Mouse (Mus musculus) myocyte (in vitro differentiated cells): Measurements from ENCODE around the gene Gm42688.

Experiments used
- MAX ChIP-seq: IDR thresholded peaks from one replicate; pipeline ENCODE4 v1.6.1; 2011; ENCODE audit warnings: low read depth, mild to moderate bottlenecking, control low read depth
- USF1 ChIP-seq: IDR thresholded peaks from one replicate; pipeline ENCODE4 v1.6.1; 2011; ENCODE audit warnings: low read depth, mild to moderate bottlenecking, control low read depth, moderate library complexity

DNA sequence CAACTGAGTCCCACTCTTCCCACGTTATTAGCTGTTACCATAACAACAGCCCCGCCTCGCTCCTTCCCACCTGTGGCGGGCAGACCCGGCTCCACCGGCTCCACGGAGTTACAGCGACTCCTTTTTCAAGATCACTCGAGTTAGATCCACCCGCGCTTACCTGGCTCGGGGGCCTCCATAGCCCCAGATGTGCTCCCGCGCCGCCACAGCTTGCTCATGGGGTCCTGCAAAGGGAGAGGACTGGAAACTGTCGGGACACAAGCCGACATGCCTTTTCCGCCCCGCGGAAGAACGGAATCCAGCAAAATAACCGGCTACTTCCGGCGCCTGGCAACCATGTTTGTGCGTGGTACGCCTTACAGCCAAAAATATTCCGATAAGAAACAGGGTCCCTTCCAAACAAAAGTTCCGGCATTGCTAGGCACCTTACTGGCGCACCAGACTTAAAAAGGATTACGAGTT is 23.5 kb downstream of the Gm42688 start:
- no peak for TF ChIP-seq MAX
- TF ChIP-seq USF1 = no peak
